Mouse (Mus musculus) CH12.LX (cell line): Measurements from ENCODE around the gene Nkg7. TPM values are rescaled to one million over a fixed set of nuclear protein-coding genes. Genes with fewer than 3 reads are reported as not detected.
A peak's percentile ranks its signal among the peaks of the same experiment; 100 is the strongest.

Experiments used
- DNase-seq: peaks from one replicate; pipeline ENCODE4 v3.0.0-alpha.2; 2013; ENCODE audit errors: extremely low read depth
- H3K27ac ChIP-seq: 2 replicates; pipeline ENCODE4 v1.5.1; 2012; ENCODE audit warnings: low read depth, mild to moderate bottlenecking, control low read depth, moderate library complexity; ENCODE audit not compliant: insufficient read depth
- H3K27me3 ChIP-seq: replicated peaks from 2 replicates; pipeline ENCODE3; 2012; ENCODE audit warnings: inconsistent platforms
- H3K36me3 ChIP-seq, 2 experiments: replicated peaks in 1 of 2; 2 replicates each; pipeline versions ENCODE3 to v1.6.1; 2012; ENCODE audit warnings: inconsistent platforms in 1 of 2, low read length in 1 of 2, mild to moderate bottlenecking in 1 of 2, mixed read lengths in 1 of 2, moderate library complexity in 1 of 2; ENCODE audit not compliant: control insufficient read depth in 1 of 2, insufficient read depth in 1 of 2
- H3K4me1 ChIP-seq, 2 experiments: 2 replicates each; pipeline ENCODE4 v1.6.1; 2012; ENCODE audit warnings: inconsistent platforms in 1 of 2, moderate library complexity in 1 of 2; ENCODE audit not compliant: insufficient read depth in 2 of 2, control insufficient read depth in 1 of 2
- H3K4me2 ChIP-seq: 2 replicates; pipeline ENCODE4 v1.6.1; 2012; ENCODE audit warnings: low read depth, mild to moderate bottlenecking, control low read depth; ENCODE audit not compliant: poor library complexity, insufficient read depth, severe bottlenecking
- H3K4me3 ChIP-seq, 3 experiments: fragments of 150-350 bp in 1 of 3; sonication (generic) in 1 of 3; replicated peaks in 1 of 3; 2 replicates each; pipeline versions ENCODE3 to v1.5.1; 2011 to 2012; ENCODE audit warnings: low read depth in 2 of 3, low read length in 2 of 3, mild to moderate bottlenecking in 2 of 3, moderate library complexity in 2 of 3, control low read depth in 1 of 3, improper control_type of control experiment in 1 of 3, inconsistent platforms in 1 of 3, mixed read lengths in 1 of 3; ENCODE audit not compliant: poor library complexity in 1 of 3
- H3K79me2 ChIP-seq: replicated peaks from 2 replicates; pipeline ENCODE4 v1.6.1; 2012; ENCODE audit warnings: mild to moderate bottlenecking, moderate library complexity; ENCODE audit not compliant: control insufficient read depth, poor library complexity, insufficient read depth, severe bottlenecking; ENCODE audit errors: extremely low read depth
- H3K9ac ChIP-seq: 2 replicates; pipeline ENCODE4 v1.6.1; 2012; ENCODE audit warnings: low read depth, mild to moderate bottlenecking, control low read depth, moderate library complexity; ENCODE audit not compliant: insufficient read depth
- H3K9me3 ChIP-seq: replicated peaks from 2 replicates; pipeline ENCODE3; 2012; ENCODE audit warnings: low read length, inconsistent platforms, mixed read lengths
- BHLHE40 ChIP-seq: IDR thresholded peaks from 2 replicates; pipeline ENCODE4 v1.6.1; 2011; ENCODE audit warnings: mild to moderate bottlenecking, low read depth, low read length, improper control_type of control experiment
- CTCF ChIP-seq, 2 experiments: IDR thresholded peaks in 1 of 2; conservative IDR thresholded peaks in 1 of 2; 2 replicates each; pipeline ENCODE4 v1.5.1; 2011 to 2012; ENCODE audit warnings: low read depth in 2 of 2, low read length in 2 of 2, improper control_type of control experiment in 1 of 2, inconsistent platforms in 1 of 2, mild to moderate bottlenecking in 1 of 2, moderate library complexity in 1 of 2
- E2F4 ChIP-seq: IDR thresholded peaks from 2 replicates; pipeline ENCODE4 v1.6.1; 2011; ENCODE audit warnings: low read depth, low read length, improper control_type of control experiment; ENCODE audit not compliant: insufficient replicate concordance
- ELF1 ChIP-seq: IDR thresholded peaks from 2 replicates; pipeline ENCODE4 v1.6.1; 2014; ENCODE audit warnings: low read depth, mild to moderate bottlenecking, inconsistent platforms, low read length, improper control_type of control experiment
- EP300 ChIP-seq: IDR thresholded peaks from 2 replicates; pipeline ENCODE4 v1.6.1; 2011; ENCODE audit warnings: low read length, improper control_type of control experiment
- HCFC1 ChIP-seq: IDR thresholded peaks from 2 replicates; pipeline ENCODE4 v1.6.1; 2012; ENCODE audit warnings: low read depth, mild to moderate bottlenecking, inconsistent platforms, low read length, improper control_type of control experiment
- IRF4 ChIP-seq: IDR thresholded peaks from 2 replicates; pipeline ENCODE4 v1.6.1; 2014; ENCODE audit warnings: low read depth, mild to moderate bottlenecking, inconsistent platforms, low read length, improper control_type of control experiment
- JUN ChIP-seq: IDR thresholded peaks from 2 replicates; pipeline ENCODE4 v1.6.1; 2011; ENCODE audit warnings: low read depth, mild to moderate bottlenecking, low read length, improper control_type of control experiment, moderate library complexity; ENCODE audit not compliant: insufficient read depth
- JUND ChIP-seq: conservative IDR thresholded peaks from 2 replicates; pipeline ENCODE4 v1.6.1; 2011; ENCODE audit warnings: low read depth, low read length, improper control_type of control experiment
- MAFK ChIP-seq: IDR thresholded peaks from 2 replicates; pipeline ENCODE4 v1.6.1; 2011; ENCODE audit warnings: low read length, improper control_type of control experiment; ENCODE audit not compliant: insufficient replicate concordance
- MAX ChIP-seq: IDR thresholded peaks from 2 replicates; pipeline ENCODE4 v1.6.1; 2011; ENCODE audit warnings: low read length, improper control_type of control experiment
- MAZ ChIP-seq: IDR thresholded peaks from 2 replicates; pipeline ENCODE4 v1.6.1; 2012; ENCODE audit warnings: low read depth, mild to moderate bottlenecking, inconsistent platforms, low read length, improper control_type of control experiment, moderate library complexity
- MEF2A ChIP-seq: IDR thresholded peaks from 2 replicates; pipeline ENCODE4 v1.6.1; 2014; ENCODE audit warnings: low read depth, mild to moderate bottlenecking, inconsistent platforms, low read length, improper control_type of control experiment, borderline replicate concordance
- MXI1 ChIP-seq: IDR thresholded peaks from 2 replicates; pipeline ENCODE4 v1.6.1; 2011; ENCODE audit warnings: mild to moderate bottlenecking, low read depth, low read length, improper control_type of control experiment
- NRF1 ChIP-seq: IDR thresholded peaks from 2 replicates; pipeline ENCODE4 v1.6.1; 2014; ENCODE audit warnings: low read depth, mild to moderate bottlenecking, inconsistent platforms, low read length, improper control_type of control experiment, moderate library complexity
- PAX5 ChIP-seq: IDR thresholded peaks from 2 replicates; pipeline ENCODE4 v1.6.1; 2012; ENCODE audit warnings: low read length, inconsistent platforms, mixed read lengths
- POLR2A ChIP-seq: IDR thresholded peaks from 2 replicates; pipeline ENCODE4 v1.6.1; 2011; ENCODE audit warnings: low read depth, mild to moderate bottlenecking, improper control_type of control experiment, low read length
- POLR2AphosphoS2 ChIP-seq: IDR thresholded peaks from 2 replicates; pipeline ENCODE4 v1.6.1; 2011; ENCODE audit warnings: low read depth, low read length, improper control_type of control experiment
- RAD21 ChIP-seq: IDR thresholded peaks from 2 replicates; pipeline ENCODE4 v1.6.1; 2011; ENCODE audit warnings: low read depth, mild to moderate bottlenecking, low read length, improper control_type of control experiment, moderate library complexity
- RCOR1 ChIP-seq: conservative IDR thresholded peaks from 2 replicates; pipeline ENCODE4 v1.6.1; 2012; ENCODE audit warnings: low read depth, mild to moderate bottlenecking, inconsistent platforms, low read length, improper control_type of control experiment
- SMC3 ChIP-seq: IDR thresholded peaks from 2 replicates; pipeline ENCODE4 v1.6.1; 2011; ENCODE audit warnings: low read depth, low read length, improper control_type of control experiment
- TCF12 ChIP-seq: IDR thresholded peaks from 2 replicates; pipeline ENCODE4 v1.6.1; 2014; ENCODE audit warnings: low read depth, mild to moderate bottlenecking, inconsistent platforms, low read length, improper control_type of control experiment
- UBTF ChIP-seq: IDR thresholded peaks from 2 replicates; pipeline ENCODE4 v1.6.1; 2012; ENCODE audit warnings: low read depth, mild to moderate bottlenecking, inconsistent platforms, low read length, improper control_type of control experiment, moderate library complexity
- USF2 ChIP-seq: conservative IDR thresholded peaks from 2 replicates; pipeline ENCODE4 v1.6.1; 2011; ENCODE audit warnings: low read depth, low read length, improper control_type of control experiment
- ZC3H11A ChIP-seq: IDR thresholded peaks from 2 replicates; pipeline ENCODE4 v1.6.1; 2012; ENCODE audit warnings: low read depth, mild to moderate bottlenecking, inconsistent platforms, low read length, improper control_type of control experiment
- ZKSCAN1 ChIP-seq: IDR thresholded peaks from 2 replicates; pipeline ENCODE4 v1.6.1; 2012; ENCODE audit warnings: low read depth, inconsistent platforms, low read length, improper control_type of control experiment, borderline replicate concordance
- ZMIZ1 ChIP-seq: IDR thresholded peaks from 2 replicates; pipeline ENCODE4 v1.6.1; 2012; ENCODE audit warnings: low read depth, mild to moderate bottlenecking, inconsistent platforms, low read length, improper control_type of control experiment
- dilution Hi-C: fragments of 300-500 bp; cut with MboI; formaldehyde crosslinking; loops from 2 replicates; pipeline ENCODE4 v1.14.3; 2020; ENCODE audit warnings: low sequenced_read_pairs; ENCODE audit not compliant: extremely low pct_unique_long_range_greater_than_20kb, extremely low pct_ligation_motif_present
- in situ Hi-C: fragments of 300-500 bp; cut with MboI; formaldehyde crosslinking; loops from 3 replicates; pipeline ENCODE4 v1.14.3; 2019; ENCODE audit warnings: low sequenced_read_pairs, low pct_ligation_motif_present, low pct_unique_long_range_greater_than_20kb, mixed read lengths
- polyA plus RNA-seq: library from polyadenylated mRNA; unstranded; fragments of >175 nt; gene quantifications from 2 replicates; pipeline ENCODE4 v1.2.1, GENCODE M21; 2012; ENCODE audit warnings: low read depth; ENCODE audit not compliant: insufficient read length
- total RNA-seq, 2 experiments: library from RNA; depleted of rRNA; stranded (reverse); fragments of 300-350 nt in 1 of 2; fragments of >200 nt in 1 of 2; gene quantifications; 2 replicates each; pipeline ENCODE4 v1.2.3; 2012 to 2014

Nkg7 gene
- total RNA-seq (2012; rRNA removed) (0.25 TPM in 1 of 2 replicates, not detected in the other), total RNA-seq (2014; rRNA removed) (not detected in 2 replicates), polyA plus RNA-seq (not detected in 2 replicates)

- no peak within 1 kb of the TSS for H3K4me3 ChIP-seq
- H3K9me3 ChIP-seq: peaks cover 6% of the 10 kb centered on the region
- no peak for DNase-seq
- dilution Hi-C loops: no loop called here
- H3K36me3 ChIP-seq: no peaks in the 10 kb centered on the region
- peak in 1 of 2 experiments; percentile 22; a peak in 1 of 4 replicates for TF ChIP-seq CTCF (conservative IDR thresholded peaks at IDR 0.05 in 1 of 2, IDR thresholded peaks at IDR 0.05 in 1 of 2; ENCODE audit: low read depth in 2 of 2, low read length in 2 of 2)
- 0 out of 2 replicates have a peak, but pooled peaks have one; percentile 28 for TF ChIP-seq EP300
- no peak for TF ChIP-seq RAD21
- TF ChIP-seq PAX5: no peak
- no peak for TF ChIP-seq SMC3
- TF ChIP-seq ZC3H11A: no peak
- TF ChIP-seq BHLHE40: no peak
- TF ChIP-seq MAX: no peak
- TF ChIP-seq IRF4: no peak
- peaks cover 4% of the 10 kb centered on the region for H3K27me3 ChIP-seq
- in situ Hi-C loops: no loop called here
- no peak within 1 kb of the TSS for H3K4me2 ChIP-seq
- no peaks in the 10 kb centered on the region for H3K79me2 ChIP-seq
- H3K9ac ChIP-seq: no peak within 1 kb of the TSS
- peaks cover 3 to 19% of the 10 kb centered on the region in 2 experiments for H3K4me1 ChIP-seq
- H3K27ac ChIP-seq: no peak within 1 kb of the TSS
Measured at GRCm38 (mm10) chr7:43436341-43437255, at the start of gene Nkg7. Gene Nkg7, plus strand, starts transcription at chr7:43437073.

- dilution Hi-C loops (no loop called here), in situ Hi-C loops (no loop called here)
- Histone ChIP-seq H3K79me2 (no peaks in the 10 kb centered on the region), H3K9me3 (no peaks in the 10 kb centered on the region), H3K27ac (peak overlapping the region; percentile 68), H3K4me3 (no peak overlapping the region), H3K4me2 (peak overlapping the region; percentile 88), H3K4me1 (peaks cover 10 to 55% of the 10 kb centered on the region in 2 experiments), H3K9ac (no peak overlapping the region), H3K27me3 (no peaks in the 10 kb centered on the region), H3K36me3 (no peaks in the 10 kb centered on the region)
- peak; percentile 91 for DNase-seq
- TF ChIP-seq E2F4: no peak
- no peak for TF ChIP-seq HCFC1
- peak; percentile 73 for TF ChIP-seq MEF2A
- peak; percentile 54; the same call in 1 of the 2 replicates for TF ChIP-seq MAX
- peak; percentile 84 for TF ChIP-seq RCOR1
- TF ChIP-seq CTCF (conservative IDR thresholded peaks at IDR 0.05 in 1 of 2, IDR thresholded peaks at IDR 0.05 in 1 of 2; ENCODE audit: low read depth in 2 of 2, low read length in 2 of 2): no peak
- peak; percentile 76 for TF ChIP-seq ELF1
- TF ChIP-seq JUN: peak; percentile 69; the same call in 1 of the 2 replicates
- no peak for TF ChIP-seq ZC3H11A
- peak; percentile 12; the same call in 1 of the 2 replicates for TF ChIP-seq MXI1
- no peak; the same call in 1 of the 2 replicates for TF ChIP-seq RAD21
- TF ChIP-seq MAZ: 0 out of 2 replicates have a peak, but pooled peaks have one; percentile 53
- TF ChIP-seq MAFK: peak; percentile 63; the same call in 1 of the 2 replicates
- TF ChIP-seq ZKSCAN1: no peak
- peak; percentile 75 for TF ChIP-seq JUND
- TF ChIP-seq NRF1: 0 out of 2 replicates have a peak, but pooled peaks have one; percentile 13
- no peak for TF ChIP-seq POLR2AphosphoS2
- TF ChIP-seq POLR2A: no peak
- TF ChIP-seq UBTF: no peak
- no peak for TF ChIP-seq SMC3
- TF ChIP-seq ZMIZ1: no peak
- no peak for TF ChIP-seq USF2
- TF ChIP-seq IRF4: peak; percentile 99
- peak; percentile 94 for TF ChIP-seq TCF12
Measured at GRCm38 (mm10) chr7:43392349-43393121, 44.3 kb upstream of the Nkg7 start.
